In the genomic region with DNA sequence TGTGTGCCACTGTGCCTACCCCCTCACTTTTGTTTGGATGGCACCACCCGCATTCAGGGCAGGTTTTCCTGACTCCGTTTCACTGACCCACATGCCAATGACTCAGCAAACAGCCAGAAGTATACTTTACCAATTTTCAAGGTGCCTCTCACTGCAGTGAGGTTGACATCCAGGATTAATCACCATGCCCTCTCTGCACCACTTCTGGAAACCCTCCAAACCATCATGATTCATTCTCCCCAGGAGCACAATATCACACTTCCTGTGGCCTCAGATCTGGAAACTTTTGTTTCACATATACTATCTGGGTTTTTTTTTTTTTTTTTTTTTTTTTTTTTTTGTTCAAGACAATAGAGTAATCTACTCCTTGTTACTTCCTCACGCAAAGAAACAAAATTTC, we compare ENCODE assay signal across 12 mouse cellular contexts. TPM values are rescaled to one million over a fixed set of nuclear protein-coding genes. Genes with fewer than 3 reads are reported as not detected.
DNase-seq lines count a peak whose midpoint lies in the region; ATAC-seq lines count a peak whose summit lies in the region.
"Had no signal": no experiment of that assay in that cellular context is flagged by ENCODE, and none has a peak within 500 bp of the region (broad histone marks: within the 10 kb centered on the region; RNA-seq: fewer than 3 reads in every experiment).

No protein-coding gene starts in this region.

- ATAC-seq in granulocyte monocyte progenitor cell, adult 5-6 weeks (replicated peaks; ENCODE audit: poor library complexity, severe bottlenecking), result peak; percentile 86
- ATAC-seq: intestine, embryonic 15.5 days had no signal

- H3K9me3 ChIP-seq in limb, embryonic 10.5 days (replicated peaks), result no peaks in the 10 kb centered on the region
- H3K9me3 ChIP-seq: hindbrain, embryonic 10.5 days; intestine, embryonic 15.5 days had no signal

- DNase-seq in 3T3-L1 (ENCODE audit: low read depth, low spot score), result peak; percentile 95
- peak; percentile 28 for DNase-seq in CD4-positive helper T cell, adult 2 months (ENCODE audit: low read depth, low spot score)
- DNase-seq in adrenal gland, adult (ENCODE audit: inconsistent age in 2 of 2, low spot score in 1 of 2), result peak; percentile 51 to 85
- DNase-seq in heart, postnatal 4 days, result no peak
- no peak for DNase-seq in layer of hippocampus, adult 8-10 months (ENCODE audit: low spot score in 2 of 2)
- DNase-seq in limb, embryonic 10.5 days (ENCODE audit: low spot score), result no peak
- DNase-seq: cerebellum, adult 2 months; embryo, embryonic 11 days; right cerebral cortex, postnatal 25 days had no signal

- no peak overlapping the region for H3K27ac ChIP-seq in limb, embryonic 10.5 days
- H3K27ac ChIP-seq: hindbrain, embryonic 10.5 days; intestine, embryonic 15.5 days had no signal

- H3K36me3 ChIP-seq in limb, embryonic 10.5 days, result no peaks in the 10 kb centered on the region
- H3K36me3 ChIP-seq: hindbrain, embryonic 10.5 days; intestine, embryonic 15.5 days had no signal

- H3K4me3 ChIP-seq in limb, embryonic 10.5 days, result no peak overlapping the region
- H3K4me3 ChIP-seq: hindbrain, embryonic 10.5 days; intestine, embryonic 15.5 days had no signal

- WGBS in limb, embryonic 10.5 days, result 81% methylated on average over 3 of the region's 3 CpGs

- H3K4me1 ChIP-seq in limb, embryonic 10.5 days, result no peaks in the 10 kb centered on the region
- H3K4me1 ChIP-seq: hindbrain, embryonic 10.5 days; intestine, embryonic 15.5 days had no signal

- peaks cover 43% of the 10 kb centered on the region for H3K27me3 ChIP-seq in limb, embryonic 10.5 days (ENCODE audit: low read depth, poor library complexity, severe bottlenecking)
- H3K27me3 ChIP-seq: intestine, embryonic 15.5 days had no signal

RNA-seq across cellular contexts. Expression of gene Hsd17b10, which starts 50.5 kb away (rescaled TPM):
- total RNA-seq in granulocyte monocyte progenitor cell, adult 5-6 weeks (2014; fragmentation: Nextera tagmentation), result 84.8 and 106 TPM in 2 replicates
- total RNA-seq in granulocyte monocyte progenitor cell, adult 5-6 weeks (2017), result 89.3 and 103 TPM in 2 replicates
- 100 to 1,000 TPM; 151 to 152 TPM for total RNA-seq in heart, postnatal 4 days (2021)
- total RNA-seq in layer of hippocampus, adult 8-10 months (2022), result 10 to 100 TPM; 47.2 to 53.5 (median 50.3) TPM
- polyA plus RNA-seq in limb, embryonic 10.5 days (2016; fragmentation: Nextera tagmentation; extraction: Ambion mirVana), result 256 and 258 TPM in 2 replicates

Comparison
In these comparisons a context has a peak if more than half of its experiments do, and no peak if none do; other contexts are left out.
1. DNase-seq: peak in 3T3-L1 (single experiment), CD4-positive helper T cell, adult 2 months (single experiment) and adrenal gland, adult (2 of 2); none in heart, postnatal 4 days (single experiment), layer of hippocampus, adult 8-10 months (0 of 2) and limb, embryonic 10.5 days (single experiment).